Mouse (Mus musculus) right cerebral cortex, adult 2 months (tissue): ENCODE data around the gene 2210017I01Rik.

Source experiments
- DNase-seq, 2 experiments: peaks; one replicate each; pipeline ENCODE4 v3.0.0; 2021 to 2022; ENCODE audit warnings: low spot score in 2 of 2

The 2210017I01Rik gene

GRCm38 (mm10) chr3:92565418-92565817 lies 41.9 kb downstream of the 2210017I01Rik start:
- no peak for DNase-seq
